Mouse (Mus musculus): ENCODE measurements around the gene B3gnt2.
"Not testable (repeated sequence)": the region's sequence is repeated elsewhere in the genome, so short reads cannot be mapped to it uniquely, and the experiment has no call there.

B3gnt2 gene

DNA sequence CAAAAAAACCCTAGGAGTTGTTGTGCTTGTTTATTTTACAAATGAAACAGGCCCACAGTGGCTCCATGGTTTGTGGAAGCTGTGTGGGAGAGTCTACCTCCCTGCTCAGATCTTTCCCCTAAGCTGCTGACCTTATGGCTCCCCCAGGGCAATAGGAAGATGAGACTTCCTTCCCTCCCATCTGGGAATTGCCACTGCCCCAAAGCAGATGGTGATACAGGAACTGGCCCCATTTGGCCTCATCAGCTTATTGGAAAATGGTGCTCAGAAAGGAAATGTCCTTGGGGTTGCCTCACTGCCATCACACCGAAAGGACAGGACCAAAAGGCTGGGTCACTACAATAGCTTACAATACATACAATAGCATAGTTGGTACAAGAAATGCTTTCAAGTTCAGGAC lies 97.7 kb downstream of the B3gnt2 start:
- no peak for DNase-seq

DNA sequence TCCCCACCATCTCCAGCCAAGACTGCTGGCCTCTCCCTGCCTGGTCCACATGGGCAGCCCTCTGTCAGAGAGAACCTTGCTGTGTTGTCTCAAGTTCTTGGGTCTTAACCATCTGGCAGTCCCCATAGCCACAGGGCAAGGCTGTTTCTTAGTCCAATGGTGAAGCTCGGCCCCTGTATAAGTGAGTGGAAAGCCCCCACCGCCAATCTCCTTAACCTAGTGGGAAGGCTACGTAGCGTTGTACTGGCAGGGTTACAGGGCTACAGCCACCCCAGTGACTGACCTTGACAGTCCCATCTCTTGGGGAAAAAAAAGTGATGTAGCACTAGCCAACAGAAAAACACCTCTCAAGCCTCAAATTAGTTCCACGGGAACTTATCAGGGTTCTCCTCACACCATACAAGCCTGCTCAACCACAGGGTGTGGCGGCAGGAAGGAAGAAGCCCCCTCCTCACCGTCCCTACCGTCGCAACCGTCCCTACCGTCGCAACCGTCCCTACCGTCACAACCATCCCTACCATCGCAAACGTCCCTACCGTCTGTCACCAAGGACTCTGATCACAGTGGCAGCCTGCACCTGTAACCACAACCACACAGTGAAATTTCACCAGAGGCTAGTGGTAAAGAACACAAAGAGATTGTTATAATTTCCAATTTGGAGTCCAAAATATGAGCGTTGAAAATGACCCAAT lies 98.4 kb downstream of the B3gnt2 start:
- DNase-seq = no peak

DNA sequence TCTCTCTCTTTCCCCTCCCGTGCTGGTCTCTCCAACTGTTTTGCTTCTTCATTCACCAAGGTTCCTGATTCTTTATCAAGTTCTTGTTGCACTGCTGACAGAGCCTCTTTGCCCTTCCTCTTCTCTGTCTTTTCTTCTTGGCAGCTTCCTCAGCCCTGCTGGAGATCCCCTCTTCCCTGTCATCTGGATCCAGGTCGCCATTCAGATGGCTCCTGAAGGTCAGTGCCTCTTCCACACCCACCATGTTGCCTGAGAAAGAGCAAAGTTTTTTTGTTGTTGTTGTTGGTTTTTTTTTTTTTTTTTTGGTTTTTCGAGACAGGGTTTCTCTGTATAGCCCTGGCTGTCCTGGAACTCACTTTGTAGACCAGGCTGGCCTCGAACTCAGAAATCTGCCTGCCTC lies 101.0 kb downstream of the B3gnt2 start:
- DNase-seq = no peak

DNA sequence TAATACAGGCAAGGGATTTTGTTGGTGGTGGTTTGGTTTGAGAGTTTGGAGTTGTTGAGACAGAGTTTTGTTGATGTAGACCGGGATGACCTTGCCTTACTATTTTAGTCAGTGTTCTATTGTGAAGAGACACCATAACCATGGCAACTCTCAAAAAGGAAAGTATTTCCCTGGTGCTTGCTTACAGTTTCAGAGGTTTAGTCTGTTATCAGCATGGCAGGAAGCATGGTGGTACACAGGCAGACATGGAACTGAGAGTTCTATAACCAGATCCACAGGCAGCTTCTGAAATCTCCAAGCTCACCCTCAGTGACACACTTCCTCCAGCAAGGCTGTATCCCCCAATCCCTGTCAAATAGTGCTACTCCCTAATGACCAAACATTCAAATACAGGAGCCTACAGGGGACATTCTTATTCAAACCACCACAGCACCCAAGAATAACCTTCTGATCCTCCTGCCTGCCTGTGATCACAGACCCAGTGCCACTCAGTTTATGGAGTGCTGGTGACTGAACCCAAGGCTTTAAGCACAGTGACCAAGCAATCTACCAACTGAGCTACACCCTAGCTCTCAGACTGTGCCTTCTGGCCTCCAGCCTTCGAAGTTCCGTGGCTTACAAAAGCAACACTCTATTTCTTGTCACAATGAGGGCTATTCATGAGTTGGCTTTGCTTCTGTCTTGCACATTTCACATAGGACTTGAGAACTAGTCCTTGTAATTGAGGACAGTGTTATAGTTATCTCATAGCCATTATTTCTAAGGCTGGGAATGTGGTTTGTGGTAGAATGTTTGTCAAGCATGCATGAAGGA lies 104.4 kb downstream of the B3gnt2 start:
- DNase-seq = no peak

DNA sequence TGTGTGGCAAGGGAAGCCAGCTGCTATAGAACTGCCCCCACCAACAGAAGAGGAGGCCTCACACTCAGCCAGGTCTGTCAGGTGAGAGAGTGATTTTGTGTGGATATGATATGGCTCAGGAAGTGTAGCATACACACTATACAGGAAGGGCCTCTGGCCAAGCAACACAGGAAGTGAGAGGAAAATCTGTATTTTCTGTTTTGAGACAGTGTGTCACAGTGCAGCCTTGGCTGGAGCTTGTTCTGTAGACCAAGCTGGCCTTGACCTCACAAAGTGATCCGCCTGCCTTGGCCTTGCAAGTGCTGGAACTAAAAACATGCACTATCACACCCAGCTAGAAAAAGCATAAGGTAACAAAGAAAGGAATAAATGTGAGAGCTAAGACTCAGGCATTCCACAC lies 105.6 kb downstream of the B3gnt2 start:
- DNase-seq = no peak

DNA sequence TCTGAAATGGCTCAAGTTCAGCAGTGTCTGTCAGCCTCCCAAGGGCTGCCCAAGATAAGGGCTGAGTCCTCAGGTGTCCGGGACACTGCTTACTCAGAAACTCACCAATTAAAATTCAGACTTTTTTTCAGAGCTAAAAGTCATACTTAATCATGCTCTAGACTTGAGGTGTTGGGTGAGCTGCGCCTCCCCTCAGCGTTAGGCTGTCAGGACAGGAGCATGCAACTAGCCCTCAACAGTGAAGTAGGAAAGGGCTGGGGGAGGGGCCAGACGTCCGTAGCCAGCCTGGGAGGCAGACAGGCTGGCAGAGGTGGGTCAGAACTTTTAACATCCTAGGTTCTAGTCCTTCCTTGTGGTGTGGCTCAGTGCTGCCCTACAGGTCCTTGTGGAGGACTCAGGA lies 108.2 kb downstream of the B3gnt2 start:
- DNase-seq = no peak

DNA sequence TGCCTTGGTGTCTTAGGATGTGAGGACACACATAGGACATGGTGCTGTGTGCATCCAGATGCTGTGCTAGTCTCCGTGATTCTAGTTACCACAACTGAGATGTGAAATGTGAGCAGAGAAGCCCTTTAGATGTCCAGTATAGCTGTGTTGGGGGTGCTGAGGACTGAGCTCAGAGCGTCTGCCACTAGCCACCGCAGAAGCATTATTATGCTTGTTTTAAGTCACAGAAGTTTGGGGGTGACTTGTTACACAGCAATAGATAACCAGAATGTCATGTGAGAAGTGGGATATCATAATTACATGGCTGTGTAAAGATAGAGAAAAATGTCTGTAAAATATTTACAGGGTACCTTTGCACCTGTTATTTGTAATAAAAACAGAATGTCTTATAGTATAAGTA lies 109.2 kb downstream of the B3gnt2 start:
- DNase-seq = no peak

DNA sequence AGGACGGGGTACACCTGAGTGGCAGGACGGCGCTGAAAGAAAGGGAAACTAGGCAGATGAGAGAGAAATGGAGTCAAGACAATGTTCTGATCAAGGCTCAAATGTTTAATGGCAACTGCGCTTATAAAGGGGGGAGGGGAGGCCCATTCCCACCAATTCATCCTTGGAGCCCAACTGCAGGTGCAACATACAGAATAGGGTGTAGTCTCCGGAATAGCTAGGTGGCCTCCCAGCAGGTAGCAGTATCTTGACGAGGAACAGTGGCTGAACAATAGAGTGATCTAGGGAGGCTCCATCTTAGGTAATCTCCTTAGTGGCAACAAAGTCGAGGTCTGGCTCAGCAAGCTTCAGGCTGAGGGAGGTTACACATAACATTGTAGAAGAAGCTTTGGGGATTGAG lies 113.4 kb downstream of the B3gnt2 start:
- no peak for DNase-seq

DNA sequence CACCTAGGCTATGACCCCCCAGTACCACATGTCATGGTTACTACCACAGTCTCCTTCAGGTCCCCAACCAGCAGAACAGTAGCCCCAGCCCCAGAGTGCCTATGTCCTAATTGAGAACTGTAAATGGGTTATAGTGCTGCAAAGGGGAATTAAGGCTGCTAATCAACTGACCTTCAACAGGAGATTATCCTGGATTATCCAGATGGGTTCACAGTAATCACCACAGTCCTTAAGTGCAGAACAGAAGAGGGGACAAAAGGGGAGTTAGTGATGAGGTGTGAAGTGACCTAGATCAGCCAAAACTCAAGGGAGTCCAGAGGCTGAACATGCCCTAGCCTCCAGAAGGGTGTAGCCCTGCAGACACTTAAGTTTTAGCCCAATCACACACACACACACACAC lies 115.4 kb downstream of the B3gnt2 start:
- no peak for DNase-seq

DNA sequence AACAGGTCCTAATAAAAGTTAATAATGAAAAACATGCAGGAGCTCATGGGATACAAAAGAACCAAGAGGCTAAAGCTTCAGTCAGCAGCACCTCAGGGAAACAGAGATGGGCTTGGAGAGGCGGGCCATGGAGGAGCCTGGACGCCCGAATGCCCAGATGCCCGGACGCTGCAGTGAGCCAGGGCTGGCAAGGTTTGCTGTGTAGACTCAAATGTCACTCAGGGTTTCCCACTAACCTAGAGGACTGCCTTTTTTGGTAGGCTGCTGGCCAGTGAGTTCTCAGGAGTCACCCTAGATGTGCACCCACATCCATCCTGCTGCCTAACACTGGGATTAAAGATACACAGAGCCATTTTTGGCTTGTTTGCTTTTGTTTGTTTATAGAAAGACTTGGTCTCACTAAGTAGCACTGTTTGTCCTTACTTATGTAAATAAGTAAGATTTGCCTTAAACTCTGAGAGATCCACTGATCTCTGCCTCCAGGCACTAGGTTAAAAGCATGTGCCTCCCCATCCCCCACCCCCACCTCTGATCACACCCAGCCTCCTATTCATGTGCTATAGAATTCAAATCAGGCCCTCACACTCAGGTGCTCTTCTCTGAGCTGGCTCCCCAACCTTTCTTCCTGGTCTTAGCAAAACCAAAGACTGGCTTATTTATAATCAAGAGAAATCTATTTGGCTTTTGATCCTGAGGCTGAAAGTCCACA lies 117.0 kb downstream of the B3gnt2 start:
- no peak for DNase-seq

DNA sequence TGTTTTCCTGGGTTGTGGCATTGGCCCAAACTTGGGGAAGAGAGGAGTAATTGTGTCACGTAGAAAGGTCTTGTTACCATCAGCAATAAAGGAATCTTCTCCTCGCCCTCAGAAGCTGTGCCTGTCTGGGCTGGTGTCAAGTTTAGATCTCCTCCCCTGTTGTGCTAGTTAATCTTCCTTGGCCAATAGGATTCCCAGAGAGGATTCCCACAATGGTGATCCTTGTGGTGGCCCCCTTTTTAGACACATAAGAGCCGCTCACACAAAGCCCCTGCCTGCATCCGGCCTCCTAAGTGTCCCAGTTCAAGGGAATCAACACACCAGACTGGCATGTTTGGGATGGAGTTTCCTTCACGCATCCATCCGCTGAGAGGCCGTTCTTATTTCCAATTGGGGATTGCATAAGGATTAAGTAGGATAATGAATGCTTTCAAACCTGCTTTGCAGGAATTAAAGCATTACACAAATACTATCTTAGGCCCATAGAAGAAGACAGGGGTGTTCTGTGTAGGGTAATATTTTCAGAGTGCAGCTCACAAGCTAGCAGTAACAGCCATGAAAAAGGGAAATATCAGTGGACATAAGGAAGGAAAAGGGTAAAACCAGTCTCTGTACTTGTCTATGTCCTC lies 118.6 kb downstream of the B3gnt2 start:
- DNase-seq = no peak

DNA sequence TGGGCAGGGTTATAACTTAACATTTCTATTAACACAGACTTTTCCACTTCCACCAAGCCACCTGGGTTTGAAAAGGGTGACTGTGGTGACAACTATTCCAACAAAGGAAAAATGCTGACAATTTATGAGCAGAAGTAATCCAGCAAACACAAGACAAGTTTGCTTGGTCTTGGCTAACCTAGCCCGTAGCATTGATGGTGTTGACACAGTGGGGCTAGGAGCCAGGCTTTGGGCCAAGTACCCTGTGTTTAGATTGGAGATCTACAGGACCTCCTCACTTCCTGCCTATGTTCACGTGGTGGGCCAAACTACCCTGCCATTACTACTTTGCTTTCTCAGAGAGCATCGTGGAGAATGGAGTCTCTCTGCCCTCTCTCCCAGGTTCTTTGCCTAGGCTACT lies 119.3 kb downstream of the B3gnt2 start:
- DNase-seq = no peak

DNA sequence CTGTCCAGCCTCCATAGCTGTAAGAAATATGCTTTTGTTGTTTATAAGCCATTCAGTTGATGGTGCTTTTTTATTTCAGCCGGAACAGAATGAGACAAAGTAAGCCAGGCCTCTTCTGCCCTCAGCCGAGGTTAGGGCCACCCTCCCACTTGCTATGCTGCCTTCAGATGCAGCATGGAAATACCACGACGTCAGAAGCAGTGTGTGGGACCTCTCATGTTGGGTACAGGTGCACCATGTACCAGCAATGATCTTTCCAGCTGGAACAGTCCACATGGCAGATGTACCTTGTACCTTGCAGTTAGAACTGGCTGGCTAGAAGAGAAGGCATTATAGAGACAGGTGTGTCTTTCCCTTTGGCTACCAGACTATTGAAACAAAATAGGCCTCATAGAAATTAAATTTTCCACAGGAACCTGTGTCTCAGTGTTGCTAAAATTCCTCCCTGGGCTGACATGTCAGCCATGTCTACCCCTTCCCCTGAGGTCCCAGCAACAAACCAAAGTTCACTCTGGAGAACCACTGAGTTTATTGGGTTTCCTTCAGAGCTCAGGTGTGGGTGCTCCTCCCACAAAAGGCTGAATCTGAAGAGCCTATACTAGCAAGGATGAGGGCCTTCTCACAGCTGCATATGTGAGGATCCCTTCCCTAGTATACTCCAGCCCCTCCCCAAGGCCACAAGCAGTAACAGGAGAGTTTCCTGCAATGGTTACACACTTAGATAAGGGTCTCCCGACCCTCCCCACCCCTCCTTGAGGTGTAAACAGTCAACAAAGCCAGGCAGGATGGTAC lies 121.1 kb downstream of the B3gnt2 start:
- DNase-seq = no peak

DNA sequence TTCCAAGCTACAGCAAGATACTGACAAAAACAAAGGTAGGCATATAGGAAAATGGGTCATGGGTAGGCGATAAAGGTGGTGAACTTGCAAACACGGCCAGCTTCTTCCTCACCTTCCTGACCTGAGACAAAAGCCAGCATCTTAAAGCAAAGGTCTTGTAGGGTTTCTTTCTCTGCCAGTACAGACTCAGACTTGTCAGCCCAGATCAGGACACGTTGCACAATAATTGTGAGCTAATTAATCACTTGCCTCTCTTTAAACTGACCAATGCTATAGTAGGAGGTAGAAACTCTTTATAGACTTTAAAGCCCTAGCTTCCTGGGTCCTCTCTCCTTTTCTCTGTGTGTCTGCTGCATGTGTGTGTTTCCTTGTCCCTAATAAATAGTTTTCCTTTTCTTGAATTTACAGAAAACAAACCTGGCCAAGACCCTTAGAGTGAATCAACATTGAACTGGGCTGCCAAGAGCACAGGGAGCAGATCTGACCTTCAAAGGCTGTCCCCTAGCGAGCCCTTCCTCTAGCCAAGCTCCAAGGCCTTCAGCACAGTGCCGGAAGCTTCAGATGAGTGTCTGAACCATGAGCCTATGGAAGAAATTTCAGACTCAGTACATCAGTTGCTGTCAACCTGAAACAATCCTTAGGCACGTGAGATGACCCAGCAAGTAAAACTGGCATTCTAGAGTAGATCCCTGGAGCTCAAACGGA lies 124.1 kb downstream of the B3gnt2 start:
- no peak for DNase-seq

DNA sequence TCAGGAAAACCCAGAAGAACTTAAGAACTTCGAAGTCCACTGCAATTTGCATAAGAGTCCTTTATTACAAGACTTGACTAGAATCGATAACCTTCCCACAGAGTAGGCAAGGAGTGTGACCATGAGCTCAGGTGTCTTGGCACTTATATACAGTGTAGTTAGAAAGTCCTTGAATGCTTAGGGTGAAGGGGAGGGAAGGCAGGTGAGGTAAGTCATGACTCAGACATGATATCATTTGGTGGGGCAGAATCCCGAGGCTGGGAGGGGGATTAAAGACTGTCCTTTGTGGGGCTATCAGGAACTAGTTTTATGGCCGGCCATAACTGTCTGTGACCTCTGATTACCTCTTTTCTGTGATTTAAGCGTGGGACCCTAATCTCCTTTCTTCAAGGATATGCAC lies 125.6 kb downstream of the B3gnt2 start:
- DNase-seq = not testable (repeated sequence)

DNA sequence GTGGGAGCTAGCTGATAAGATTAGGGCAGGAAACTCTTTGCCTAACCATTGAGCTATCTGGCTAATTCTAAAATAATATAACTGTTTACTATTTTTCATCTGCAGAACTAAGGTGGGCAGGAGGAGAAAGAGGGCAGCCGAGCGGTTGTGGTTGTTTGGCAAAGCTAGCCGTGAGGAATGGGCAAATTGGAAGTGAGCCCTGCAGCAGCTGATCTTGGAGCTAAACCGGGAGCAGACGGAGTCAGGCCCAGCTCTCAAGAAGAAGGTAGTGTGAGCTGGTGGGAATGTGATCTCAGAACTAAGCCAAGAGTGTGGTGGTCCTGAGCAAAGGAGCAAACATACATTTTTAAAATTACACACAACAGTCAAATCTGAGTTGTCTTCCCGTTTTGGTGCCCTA lies 126.8 kb downstream of the B3gnt2 start:
- DNase-seq = no peak

DNA sequence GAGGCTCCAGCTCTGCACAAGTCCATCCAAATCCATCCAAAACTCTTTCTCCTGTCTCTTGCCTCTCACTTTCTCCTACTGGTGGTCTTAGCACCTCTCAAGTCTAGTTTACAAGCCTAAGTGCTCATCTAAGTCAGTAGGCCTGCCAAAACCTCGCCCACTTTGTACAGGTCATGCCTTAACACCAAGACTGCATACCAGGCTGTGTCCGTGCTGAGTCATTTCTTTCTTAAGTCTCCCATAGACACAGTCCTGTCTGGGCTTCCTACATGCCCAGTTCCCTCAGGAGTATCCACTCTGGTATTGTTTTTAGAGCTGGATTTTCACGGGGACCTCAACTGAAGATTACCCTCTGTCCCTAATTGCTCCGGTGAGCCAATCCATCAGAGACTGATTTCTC lies 127.9 kb downstream of the B3gnt2 start:
- DNase-seq = no peak

DNA sequence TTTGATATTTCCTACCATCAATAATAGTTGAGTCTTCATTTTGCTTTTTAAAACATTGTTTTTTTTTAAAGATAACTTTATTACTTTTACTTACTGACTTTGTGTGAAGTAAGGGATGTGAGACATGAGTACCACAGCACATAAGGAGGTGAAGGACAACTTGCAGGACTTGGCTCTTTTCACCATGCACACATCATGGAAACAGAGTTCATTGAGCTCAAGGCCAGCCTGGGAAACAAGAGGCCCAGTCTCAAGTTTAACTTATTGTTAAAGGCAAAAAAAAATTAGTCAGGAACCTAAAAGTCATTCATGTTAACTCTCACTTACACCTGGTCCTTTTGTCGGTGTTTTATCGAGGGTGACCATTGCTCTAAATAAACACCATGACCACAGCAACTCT lies 137.7 kb downstream of the B3gnt2 start:
- no peak for DNase-seq

DNA sequence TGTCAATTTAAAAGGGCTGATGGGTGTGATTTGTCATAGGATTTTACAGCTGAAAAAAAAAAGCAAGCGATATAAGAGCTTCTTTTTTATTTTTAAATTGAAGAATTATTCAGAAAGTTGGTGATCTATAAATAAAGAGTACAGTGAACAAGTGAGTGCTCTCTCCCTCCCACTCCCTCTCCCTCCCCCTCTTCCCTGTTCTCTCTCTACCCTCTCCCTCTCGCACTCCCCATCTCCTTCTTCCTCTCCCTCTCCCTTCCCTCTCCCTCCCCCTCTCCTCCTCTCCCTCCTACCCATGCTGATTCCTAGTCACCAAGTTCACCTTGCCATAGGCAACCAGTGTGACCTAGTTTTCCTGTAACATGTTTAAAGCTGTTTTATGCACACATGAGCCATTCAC lies 140.7 kb downstream of the B3gnt2 start:
- no peak for DNase-seq

DNA sequence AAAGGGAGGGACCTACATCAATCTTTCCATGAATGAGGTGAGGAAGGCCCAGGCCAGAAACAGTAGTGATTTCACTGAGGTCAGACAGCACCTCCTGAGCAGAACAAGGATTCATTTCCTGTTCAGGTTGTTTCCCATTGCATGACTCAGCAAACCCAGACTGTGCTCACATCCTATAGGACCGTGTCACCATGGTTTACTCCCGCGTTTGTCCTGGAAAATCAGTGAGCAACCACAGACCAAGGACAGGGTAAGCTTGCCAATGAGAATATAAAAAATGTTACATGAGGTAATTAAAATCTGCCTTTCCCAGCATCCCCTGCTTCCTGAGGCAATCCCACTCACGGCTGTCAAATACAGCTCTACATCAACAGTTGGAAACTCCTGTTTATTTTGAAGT lies 141.2 kb downstream of the B3gnt2 start:
- DNase-seq = no peak

DNA sequence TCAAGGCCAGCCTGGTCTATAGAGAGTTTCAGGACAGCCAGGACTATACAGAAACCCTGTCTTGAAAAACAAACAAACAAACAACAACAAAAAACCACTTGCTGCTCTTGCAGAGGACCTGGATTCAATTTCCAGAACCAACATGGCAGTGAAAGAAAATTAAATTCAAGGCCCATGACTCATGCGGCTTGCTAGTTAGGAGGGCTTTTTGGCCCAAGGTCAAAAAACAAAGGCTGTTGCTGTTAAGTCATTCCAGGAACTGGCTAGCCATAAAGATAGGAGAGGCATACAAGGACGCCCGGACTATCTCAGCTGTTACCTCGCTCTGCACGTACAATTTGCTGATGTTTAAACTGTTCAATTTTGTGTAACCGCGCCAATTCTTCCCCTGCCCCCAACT lies 142.7 kb downstream of the B3gnt2 start:
- DNase-seq = no peak

DNA sequence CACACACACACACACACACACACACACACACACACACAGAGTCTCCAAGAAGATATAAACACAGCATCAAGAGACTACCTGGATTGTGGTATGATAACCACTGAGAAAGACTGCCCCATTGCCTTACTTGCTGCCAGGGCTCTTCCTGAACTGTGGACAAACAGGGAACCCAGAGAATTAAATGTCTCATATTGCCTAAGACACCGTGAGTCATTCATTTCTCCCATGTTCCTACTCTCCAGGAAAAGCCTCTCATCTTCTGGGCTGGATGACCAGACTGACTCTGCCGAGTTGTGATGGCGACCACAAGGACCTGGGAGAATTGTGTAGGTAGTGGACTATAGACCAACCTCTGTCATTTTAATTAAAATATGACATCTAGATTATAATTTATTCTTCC lies 149.4 kb downstream of the B3gnt2 start:
- no peak for DNase-seq

All from cerebellum, adult 8-10 months (tissue).